Mouse (Mus musculus): ENCODE measurements around the gene Pcgf3.

The Pcgf3 gene

GRCm38 (mm10) chr5:108461082-108462065 is at the start of gene Pcgf3:
Pcgf3 (plus strand) TSS chr5:108461232.
- DNase-seq (ENCODE audit: low spot score in 2 of 2), result peak; percentile 94 to 96

DNA sequence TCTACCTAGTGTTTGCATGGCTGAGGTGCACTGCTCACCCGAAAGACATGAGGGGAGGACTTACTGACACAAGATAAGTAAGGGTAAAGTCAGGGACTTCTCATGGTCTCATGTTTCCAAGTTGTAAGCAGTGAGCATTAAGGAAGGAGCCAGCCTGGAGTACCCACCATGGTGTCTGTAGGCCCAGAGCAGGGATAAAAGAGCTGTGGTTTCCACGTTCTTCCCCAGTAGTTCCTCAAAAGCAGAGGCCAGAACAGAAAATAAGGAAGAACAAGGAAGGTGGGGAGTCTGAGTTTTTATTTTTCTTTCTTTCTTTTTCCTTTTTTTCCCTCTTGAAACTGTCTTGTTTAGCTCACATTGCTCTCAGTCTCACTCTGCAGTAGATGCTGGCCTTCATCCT is 46.3 kb upstream of the Pcgf3 start:
- no peak for DNase-seq (ENCODE audit: low spot score in 2 of 2)

DNA sequence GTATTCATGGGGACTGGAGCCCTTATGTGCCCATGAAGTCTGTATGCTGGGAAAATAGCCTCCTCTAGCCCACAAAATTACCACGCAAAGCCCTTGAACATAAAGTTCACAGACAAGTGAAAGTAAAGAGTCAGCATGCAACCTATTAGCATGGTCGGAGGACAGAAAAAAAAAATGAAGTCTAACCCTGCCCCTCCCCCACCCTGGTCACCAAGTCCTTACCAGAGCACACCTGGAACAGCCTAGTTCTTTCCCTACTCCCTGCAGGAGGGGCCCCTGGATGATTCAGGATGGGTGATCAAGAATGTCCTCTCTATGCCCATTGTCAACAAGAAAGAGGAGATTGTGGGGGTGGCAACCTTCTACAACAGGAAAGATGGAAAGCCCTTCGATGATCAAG is 38.3 kb upstream of the Pcgf3 start:
- DNase-seq (ENCODE audit: low spot score in 2 of 2), result no peak

- DNase-seq (ENCODE audit: low spot score in 2 of 2), result no peak
Measured at GRCm38 (mm10) chr5:108423427-108423826, 37.6 kb upstream of the Pcgf3 start.

- no peak for DNase-seq (ENCODE audit: low spot score in 2 of 2)
Measured at GRCm38 (mm10) chr5:108427186-108427585, 33.8 kb upstream of the Pcgf3 start.

DNA sequence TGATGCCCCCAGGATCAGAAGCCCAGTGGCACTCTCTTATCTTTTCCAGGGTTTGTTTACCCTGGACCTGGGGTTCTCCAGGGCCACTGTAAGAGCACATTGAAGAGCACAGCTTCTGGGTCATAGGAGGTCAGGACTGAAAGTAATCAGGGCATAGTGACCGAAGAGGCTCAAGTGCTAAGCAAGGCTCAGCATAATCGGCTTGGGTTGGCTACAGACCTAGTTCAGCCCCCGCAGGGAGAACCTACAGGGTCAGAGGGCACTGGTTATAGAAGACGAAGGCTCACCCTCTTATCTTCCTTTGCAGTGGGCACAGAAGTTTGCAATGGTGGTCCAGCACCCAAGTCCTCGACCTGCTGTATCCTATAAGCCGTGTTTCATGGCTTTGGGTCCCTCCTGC is 29.8 kb upstream of the Pcgf3 start:
- no peak for DNase-seq (ENCODE audit: low spot score in 2 of 2)

- DNase-seq (ENCODE audit: low spot score in 2 of 2), result peak; percentile 91 to 93
Measured at GRCm38 (mm10) chr5:108433804-108434587, 27.0 kb upstream of the Pcgf3 start, which contains the start of gene Atp5k. Atp5k (minus strand) TSS chr5:108434448.

GRCm38 (mm10) chr5:108436101-108436500 is 24.9 kb upstream of the Pcgf3 start:
- DNase-seq (ENCODE audit: low spot score in 2 of 2), result no peak

GRCm38 (mm10) chr5:108446973-108447372 is 14.1 kb upstream of the Pcgf3 start:
- DNase-seq (ENCODE audit: low spot score in 2 of 2), result no peak

GRCm38 (mm10) chr5:108447857-108448256 is 13.2 kb upstream of the Pcgf3 start:
- no peak for DNase-seq (ENCODE audit: low spot score in 2 of 2)

- no peak for DNase-seq (ENCODE audit: low spot score in 2 of 2)
Measured at GRCm38 (mm10) chr5:108448785-108449668, 12.0 kb upstream of the Pcgf3 start, which contains the start of gene Mfsd7a. Mfsd7a (minus strand) TSS chr5:108448891.

DNA sequence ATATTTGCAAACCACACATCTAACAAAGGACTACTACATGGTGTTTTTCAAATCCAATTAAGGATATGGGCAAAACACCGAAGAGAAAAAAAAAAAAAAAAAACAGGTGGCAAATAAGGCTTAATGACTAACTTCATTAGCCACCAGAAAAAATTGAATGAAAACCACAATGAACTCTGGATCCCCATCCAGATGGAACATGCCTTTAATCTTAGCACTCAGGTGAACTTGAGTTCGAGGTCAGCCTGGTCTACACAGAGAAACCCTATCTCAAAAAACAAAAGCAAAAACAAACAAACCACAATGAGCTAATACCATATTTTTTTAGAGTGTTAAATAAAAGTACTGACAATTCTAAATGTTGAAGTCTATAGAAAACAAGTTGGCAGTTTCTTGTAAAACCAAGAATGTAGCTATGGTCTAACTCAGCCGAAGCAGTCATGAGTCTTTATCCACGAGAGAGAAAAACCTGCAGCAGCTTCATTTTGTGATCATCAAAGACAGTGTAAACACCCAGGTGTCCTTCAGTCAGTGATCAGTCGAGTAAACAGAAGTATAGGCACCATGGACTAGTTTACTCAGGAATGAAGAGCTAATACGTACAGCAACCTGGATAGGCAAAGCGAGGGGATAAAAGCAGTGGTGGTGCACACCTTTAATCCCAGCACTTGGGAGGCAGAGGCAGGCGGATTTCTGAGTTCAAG is 10.0 kb upstream of the Pcgf3 start:
- no peak for DNase-seq (ENCODE audit: low spot score in 2 of 2)

- no peak for DNase-seq (ENCODE audit: low spot score in 2 of 2)
Measured at GRCm38 (mm10) chr5:108451611-108452010, 9.4 kb upstream of the Pcgf3 start.

- no peak for DNase-seq (ENCODE audit: low spot score in 2 of 2)
Measured at GRCm38 (mm10) chr5:108452422-108452821, 8.6 kb upstream of the Pcgf3 start.

DNA sequence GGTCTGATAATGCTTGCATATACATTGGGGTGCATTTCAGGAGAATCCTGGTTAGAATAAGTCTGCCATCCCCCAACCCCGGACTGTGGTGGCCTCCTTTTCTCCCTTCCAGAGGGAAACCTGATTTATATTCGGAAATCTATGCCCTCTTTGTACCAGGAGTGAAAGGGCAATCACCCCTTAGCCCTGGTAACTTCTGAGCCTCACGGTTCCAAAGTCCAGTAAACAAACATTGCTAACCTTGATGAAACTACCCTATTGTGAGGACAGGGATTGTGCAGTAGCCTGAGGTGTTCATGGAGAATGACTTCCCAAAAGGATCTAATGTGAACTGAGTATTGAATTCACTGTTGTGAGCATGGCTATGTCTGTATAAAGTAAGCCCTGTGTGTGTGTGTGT is 6.9 kb upstream of the Pcgf3 start:
- DNase-seq (ENCODE audit: low spot score in 2 of 2), result no peak

GRCm38 (mm10) chr5:108458706-108459105 is 2.3 kb upstream of the Pcgf3 start:
- no peak for DNase-seq (ENCODE audit: low spot score in 2 of 2)

GRCm38 (mm10) chr5:108460461-108460860 is 571 bp upstream of the Pcgf3 start:
- no peak for DNase-seq (ENCODE audit: low spot score in 2 of 2)

DNA sequence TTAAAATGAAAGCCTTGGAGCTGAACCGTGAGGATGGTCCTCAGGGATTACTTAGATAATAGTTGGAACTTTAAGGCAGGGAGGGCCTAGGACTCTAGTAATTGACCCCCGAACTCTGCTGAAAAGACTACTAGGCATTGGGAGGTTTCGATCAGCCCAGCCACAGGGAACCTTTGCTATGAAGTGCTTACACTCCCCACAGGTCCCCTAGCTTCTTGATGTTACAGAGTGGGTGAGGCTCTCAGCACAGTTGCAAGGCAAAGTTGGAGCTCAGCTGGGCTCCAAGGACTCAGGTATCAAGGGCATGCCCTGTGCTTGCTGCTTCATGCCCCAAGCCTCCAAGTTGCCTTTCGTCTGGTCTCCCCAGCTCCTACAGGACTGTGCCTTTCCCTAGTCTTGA is 1.4 kb downstream of the Pcgf3 start:
- DNase-seq (ENCODE audit: low spot score in 2 of 2), result no peak

DNA sequence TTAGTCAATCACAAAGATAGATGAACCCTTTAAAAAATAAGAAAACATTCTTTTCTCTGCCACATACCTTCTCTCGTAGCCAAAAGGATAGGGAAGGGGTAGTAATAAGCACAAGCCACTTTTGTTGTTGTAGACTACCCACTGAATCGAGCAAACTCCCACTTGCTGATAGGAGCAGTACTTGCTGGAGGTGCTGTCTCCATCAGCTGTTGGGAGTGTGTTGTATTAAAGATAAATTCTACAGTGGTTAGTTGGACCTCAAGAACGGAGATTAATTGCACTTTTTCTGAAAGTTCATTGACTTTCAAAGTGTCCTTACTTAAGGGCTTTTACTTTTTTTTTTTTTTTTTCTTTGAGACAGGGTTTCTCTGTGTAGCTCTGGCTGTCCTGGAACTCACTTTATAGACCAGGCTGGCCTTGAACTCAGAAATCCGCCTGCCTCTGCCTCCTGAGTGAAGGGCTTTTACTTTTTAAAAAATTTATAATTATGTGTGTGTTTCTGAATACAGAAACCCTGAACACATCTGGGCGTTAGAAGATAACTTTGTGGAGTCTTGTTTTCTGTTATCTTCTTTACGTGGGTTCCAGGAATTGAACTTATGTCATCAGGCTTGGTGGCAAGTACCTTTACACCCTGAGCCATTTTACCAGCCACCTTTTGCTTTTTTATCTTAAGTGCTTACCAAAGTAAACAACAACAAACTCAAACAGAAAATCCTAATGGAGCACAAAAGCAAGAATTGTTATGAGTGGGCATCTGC is 4.3 kb downstream of the Pcgf3 start:
- DNase-seq (ENCODE audit: low spot score in 2 of 2), result no peak

DNA sequence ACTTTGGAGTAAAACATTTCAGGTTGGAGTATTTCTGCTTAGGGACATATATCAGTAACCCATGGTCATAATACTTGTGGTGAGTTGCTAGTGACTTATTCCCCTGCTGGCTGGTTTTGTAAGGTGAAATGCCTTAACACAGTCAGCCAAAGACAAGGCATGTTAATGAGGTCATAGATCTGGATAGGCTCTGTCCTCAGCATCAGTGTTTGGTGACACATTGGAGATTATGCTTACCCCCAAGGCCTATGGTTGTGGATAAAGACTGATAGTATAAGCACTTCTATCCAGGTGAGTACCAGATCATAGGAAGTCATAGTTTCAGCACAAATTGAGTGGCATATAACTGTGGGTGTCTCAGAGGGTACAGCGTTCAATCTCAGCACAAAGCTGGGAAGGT is 5.6 kb downstream of the Pcgf3 start:
- DNase-seq (ENCODE audit: low spot score in 2 of 2), result no peak
